Mouse (Mus musculus): ENCODE data around the gene Spns3. TPM values are rescaled to one million over a fixed set of nuclear protein-coding genes. Genes with fewer than 3 reads are reported as not detected.

Spns3 gene
- polyA plus RNA-seq, 1 experiment, result 0.27 TPM

- TF ChIP-seq GATA1 (IDR thresholded peaks at IDR 0.05; ENCODE audit: low read length), result no peak
Observed at GRCm38 (mm10) chr11:72485960-72486359, 64.3 kb downstream of the Spns3 start.

GRCm38 (mm10) chr11:72485157-72485556, 65.1 kb downstream of the Spns3 start:
- TF ChIP-seq GATA1 (IDR thresholded peaks at IDR 0.05; ENCODE audit: low read length), result no peak

- peak; percentile 47 for TF ChIP-seq GATA1 (IDR thresholded peaks at IDR 0.05; ENCODE audit: low read length)
Observed at GRCm38 (mm10) chr11:72484549-72484948, 65.8 kb downstream of the Spns3 start.

- TF ChIP-seq GATA1 (IDR thresholded peaks at IDR 0.05; ENCODE audit: low read length), result peak; percentile 96
Observed at GRCm38 (mm10) chr11:72481952-72482351, 68.4 kb downstream of the Spns3 start.

GRCm38 (mm10) chr11:72481313-72481712, 69.0 kb downstream of the Spns3 start:
- no peak for TF ChIP-seq GATA1 (IDR thresholded peaks at IDR 0.05; ENCODE audit: low read length)

- no peak for TF ChIP-seq GATA1 (IDR thresholded peaks at IDR 0.05; ENCODE audit: low read length)
Observed at GRCm38 (mm10) chr11:72479499-72479898, 70.8 kb downstream of the Spns3 start.

GRCm38 (mm10) chr11:72478228-72478627, 72.1 kb downstream of the Spns3 start:
- no peak for TF ChIP-seq GATA1 (IDR thresholded peaks at IDR 0.05; ENCODE audit: low read length)

GRCm38 (mm10) chr11:72477653-72478052, 72.7 kb downstream of the Spns3 start:
- no peak for TF ChIP-seq GATA1 (IDR thresholded peaks at IDR 0.05; ENCODE audit: low read length)

GRCm38 (mm10) chr11:72477182-72477581, 73.1 kb downstream of the Spns3 start:
- no peak for TF ChIP-seq GATA1 (IDR thresholded peaks at IDR 0.05; ENCODE audit: low read length)

GRCm38 (mm10) chr11:72476074-72476625, 74.2 kb downstream of the Spns3 start:
- no peak for TF ChIP-seq GATA1 (IDR thresholded peaks at IDR 0.05; ENCODE audit: low read length)

GRCm38 (mm10) chr11:72475408-72475807, 74.9 kb downstream of the Spns3 start:
- no peak for TF ChIP-seq GATA1 (IDR thresholded peaks at IDR 0.05; ENCODE audit: low read length)

GRCm38 (mm10) chr11:72474926-72475325, 75.4 kb downstream of the Spns3 start:
- TF ChIP-seq GATA1 (IDR thresholded peaks at IDR 0.05; ENCODE audit: low read length), result no peak

GRCm38 (mm10) chr11:72473540-72473939, 76.8 kb downstream of the Spns3 start:
- no peak for TF ChIP-seq GATA1 (IDR thresholded peaks at IDR 0.05; ENCODE audit: low read length)

- no peak for TF ChIP-seq GATA1 (IDR thresholded peaks at IDR 0.05; ENCODE audit: low read length)
Observed at GRCm38 (mm10) chr11:72471381-72471780, 78.9 kb downstream of the Spns3 start.

GRCm38 (mm10) chr11:72470004-72470403, 80.3 kb downstream of the Spns3 start:
- TF ChIP-seq GATA1 (IDR thresholded peaks at IDR 0.05; ENCODE audit: low read length), result no peak

GRCm38 (mm10) chr11:72469217-72469616, 81.1 kb downstream of the Spns3 start:
- no peak for TF ChIP-seq GATA1 (IDR thresholded peaks at IDR 0.05; ENCODE audit: low read length)

- TF ChIP-seq GATA1 (IDR thresholded peaks at IDR 0.05; ENCODE audit: low read length), result no peak
Observed at GRCm38 (mm10) chr11:72468525-72468924, 81.8 kb downstream of the Spns3 start.
